ENCODE assay signal across 12 mouse cellular contexts in the genomic region with DNA sequence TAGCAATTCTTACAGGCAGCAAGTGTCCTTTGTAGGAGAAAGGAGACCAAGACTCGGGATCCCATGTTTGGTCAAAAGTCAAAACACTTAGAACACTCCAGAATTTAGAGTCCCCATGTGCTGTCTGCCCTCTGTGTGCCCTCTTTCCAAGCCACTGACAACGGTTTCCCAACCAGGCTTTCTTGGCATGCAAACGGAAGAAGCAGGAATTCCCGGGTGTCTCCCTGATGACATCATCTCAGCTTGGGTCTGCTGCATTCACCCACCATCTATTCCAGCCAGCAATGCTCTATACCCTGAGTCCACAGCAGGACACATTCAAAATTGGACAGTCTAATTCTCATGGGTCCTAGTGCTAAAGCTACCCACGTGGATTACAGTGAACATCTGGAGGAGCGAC. TPM values are rescaled to one million over a fixed set of nuclear protein-coding genes. Genes with fewer than 3 reads are reported as not detected.
A peak's percentile ranks its signal among the peaks of the same experiment; 100 is the strongest.
DNase-seq lines count a peak whose midpoint lies in the region; ATAC-seq and TF ChIP-seq lines count a peak whose summit lies in the region.
"Had no signal": no experiment of that assay in that cellular context is flagged by ENCODE, and none has a peak within 500 bp of the region (broad histone marks: within the 10 kb centered on the region; RNA-seq: fewer than 3 reads in every experiment).

No protein-coding gene starts in this region.

- WGBS in heart, embryonic 11.5 days (ENCODE audit: insufficient replicate concordance), result 35% methylated on average over 6 of the region's 6 CpGs
- 64% methylated on average over 6 of the region's 6 CpGs for WGBS in neural tube, embryonic 14.5 days
- 33% methylated on average over 6 of the region's 6 CpGs for WGBS in intestine, embryonic 14.5 days
- 24% methylated on average over 6 of the region's 6 CpGs for WGBS in stomach, postnatal 0 days

- H3K4me1 ChIP-seq in heart, embryonic 11.5 days (ENCODE audit: control insufficient read depth, insufficient read depth, low read length), result peaks cover 76% of the 10 kb centered on the region
- peaks cover 22% of the 10 kb centered on the region for H3K4me1 ChIP-seq in neural tube, embryonic 14.5 days (ENCODE audit: control insufficient read depth, insufficient read depth, low read length)
- H3K4me1 ChIP-seq in intestine, embryonic 14.5 days (replicated peaks; ENCODE audit: control insufficient read depth, insufficient read depth, low read length), result peaks cover 71% of the 10 kb centered on the region
- peaks cover 40% of the 10 kb centered on the region for H3K4me1 ChIP-seq in stomach, postnatal 0 days (replicated peaks; ENCODE audit: control insufficient read depth, insufficient read depth)

- H3K27ac ChIP-seq in heart, embryonic 11.5 days (ENCODE audit: low read depth, low read length), result peak overlapping the region; percentile 97
- peak overlapping the region; percentile 28; the same call in 1 of the 2 replicates for H3K27ac ChIP-seq in neural tube, embryonic 14.5 days (ENCODE audit: low read depth, low read length)
- H3K27ac ChIP-seq in intestine, embryonic 14.5 days (ENCODE audit: low read depth), result peak overlapping the region; percentile 99
- peak overlapping the region; percentile 85 for H3K27ac ChIP-seq in stomach, postnatal 0 days (replicated peaks)

- no peak for TF ChIP-seq CTCF in stomach, postnatal 0 days (IDR thresholded peaks at IDR 0.05; ENCODE audit: low read depth)

- H3K27me3 ChIP-seq in heart, embryonic 11.5 days (ENCODE audit: control insufficient read depth, insufficient read depth, low read length), result no peaks in the 10 kb centered on the region
- H3K27me3 ChIP-seq in neural tube, embryonic 14.5 days (ENCODE audit: control insufficient read depth, insufficient read depth, low read length), result no peaks in the 10 kb centered on the region
- H3K27me3 ChIP-seq in intestine, embryonic 14.5 days (replicated peaks; ENCODE audit: control insufficient read depth, insufficient read depth, low read length), result no peaks in the 10 kb centered on the region
- no peaks in the 10 kb centered on the region for H3K27me3 ChIP-seq in stomach, postnatal 0 days (ENCODE audit: control insufficient read depth, insufficient read depth, low read length)
- H3K27me3 ChIP-seq: embryonic facial prominence, embryonic 12.5 days; liver, embryonic 15.5 days had no signal

- H3K4me3 ChIP-seq in heart, embryonic 11.5 days (ENCODE audit: low read depth, low read length), result no peak overlapping the region
- no peak overlapping the region for H3K4me3 ChIP-seq in neural tube, embryonic 14.5 days (ENCODE audit: low read depth, low read length)
- no peak overlapping the region for H3K4me3 ChIP-seq in intestine, embryonic 14.5 days (ENCODE audit: low read depth, low read length)
- no peak overlapping the region for H3K4me3 ChIP-seq in stomach, postnatal 0 days (ENCODE audit: low read depth, low read length)
- H3K4me3 ChIP-seq: embryonic facial prominence, embryonic 12.5 days; liver, embryonic 15.5 days had no signal

- DNase-seq in heart, adult 8-10 months (ENCODE audit: low spot score), result no peak
- DNase-seq in neural tube, embryonic 10.5 days (ENCODE audit: extremely low spot score, low spot score), result no peak
- DNase-seq in intestine, embryonic 14.5 days (ENCODE audit: low spot score), result no peak
- peak; percentile 17 for DNase-seq in stomach, postnatal 0 days (ENCODE audit: low spot score)
- DNase-seq in left cerebral cortex, adult 8-10 months (ENCODE audit: low spot score in 2 of 2), result no peak
- no peak for DNase-seq in cerebellum, adult 9-10 months
- DNase-seq: kidney, postnatal 36 days; thymus, postnatal 36 days had no signal

- peaks cover 18% of the 10 kb centered on the region for H3K36me3 ChIP-seq in heart, embryonic 11.5 days (ENCODE audit: control insufficient read depth, insufficient read depth, low read length)
- no peaks in the 10 kb centered on the region for H3K36me3 ChIP-seq in neural tube, embryonic 14.5 days (ENCODE audit: control insufficient read depth, insufficient read depth, low read length)
- H3K36me3 ChIP-seq in intestine, embryonic 14.5 days (ENCODE audit: control insufficient read depth, insufficient read depth, low read length), result peaks cover 51% of the 10 kb centered on the region
- no peaks in the 10 kb centered on the region; the same call in none of the 2 replicates for H3K36me3 ChIP-seq in stomach, postnatal 0 days (ENCODE audit: control insufficient read depth, insufficient read depth, low read length)

- no peak overlapping the region for H3K9ac ChIP-seq in heart, embryonic 11.5 days (ENCODE audit: low read depth, low read length)
- no peak overlapping the region for H3K9ac ChIP-seq in neural tube, embryonic 14.5 days (replicated peaks; ENCODE audit: low read depth, low read length)
- 0 out of 2 replicates have a peak overlapping the region, but pooled peaks have one; percentile 31 for H3K9ac ChIP-seq in intestine, embryonic 14.5 days (ENCODE audit: low read length)
- H3K9ac ChIP-seq in stomach, postnatal 0 days (ENCODE audit: low read length), result no peak overlapping the region; the same call in 1 of the 2 replicates
- H3K9ac ChIP-seq: embryonic facial prominence, embryonic 12.5 days; liver, embryonic 15.5 days had no signal

- no peaks in the 10 kb centered on the region for H3K9me3 ChIP-seq in heart, embryonic 11.5 days (replicated peaks; ENCODE audit: control insufficient read depth, low read length)
- H3K9me3 ChIP-seq in neural tube, embryonic 14.5 days (ENCODE audit: control insufficient read depth, low read length), result no peaks in the 10 kb centered on the region
- no peaks in the 10 kb centered on the region for H3K9me3 ChIP-seq in intestine, embryonic 14.5 days (ENCODE audit: control insufficient read depth, low read length)
- H3K9me3 ChIP-seq in stomach, postnatal 0 days (ENCODE audit: control insufficient read depth, low read length), result no peaks in the 10 kb centered on the region
- H3K9me3 ChIP-seq: embryonic facial prominence, embryonic 12.5 days; liver, embryonic 15.5 days had no signal

- no peak for ATAC-seq in heart, embryonic 11.5 days (replicated peaks; ENCODE audit: insufficient number of reproducible peaks, low FRiP score, low TSS enrichment)
- no peak for ATAC-seq in neural tube, embryonic 14.5 days (ENCODE audit: low read depth)
- no peak for ATAC-seq in intestine, embryonic 14.5 days (replicated peaks; ENCODE audit: low FRiP score, low TSS enrichment, low read depth)
- no peak for ATAC-seq in stomach, postnatal 0 days (ENCODE audit: low FRiP score, low TSS enrichment)

- H3K4me2 ChIP-seq in heart, embryonic 11.5 days, result no peak overlapping the region; the same call in 1 of the 2 replicates
- H3K4me2 ChIP-seq in neural tube, embryonic 14.5 days (ENCODE audit: low read depth, low read length), result no peak overlapping the region
- H3K4me2 ChIP-seq in intestine, embryonic 14.5 days (ENCODE audit: low read length), result peak overlapping the region; percentile 45
- H3K4me2 ChIP-seq in stomach, postnatal 0 days (replicated peaks; ENCODE audit: low read depth), result peak overlapping the region; percentile 37; the same call in 1 of the 2 replicates
- H3K4me2 ChIP-seq: embryonic facial prominence, embryonic 12.5 days had no signal

- TF ChIP-seq EP300 in stomach, postnatal 0 days (optimal IDR thresholded peaks at IDR 0.05), result no peak

RNA-seq across cellular contexts. Expression of a gene that starts 11.4 kb away (rescaled TPM):
- 300 and 370 TPM in 2 replicates for polyA plus RNA-seq in heart, embryonic 11.5 days (2014; fragmentation: Nextera tagmentation; extraction: Ambion mirVana)
- 100 to 1,000 TPM; 202 to 217 (median 212) TPM for total RNA-seq in heart, adult 8-10 months (2022)
- polyA plus RNA-seq in neural tube, embryonic 14.5 days (2014; fragmentation: Nextera tagmentation; extraction: Ambion mirVana), result 42.3 and 106 TPM in 2 replicates
- polyA plus RNA-seq in intestine, embryonic 14.5 days (2014; fragmentation: Nextera tagmentation; extraction: Ambion mirVana), result 327 and 365 TPM in 2 replicates
- 140 and 141 TPM in 2 replicates for polyA plus RNA-seq in stomach, postnatal 0 days (2015; fragmentation: Nextera tagmentation; extraction: Ambion mirVana)
- 10 to 100 TPM; 81.9 to 92.8 (median 85.4) TPM for total RNA-seq in left cerebral cortex, adult 8-10 months (2022)

RNA-seq across cellular contexts. Expression of a gene that starts 56.1 kb away (rescaled TPM):
- polyA plus RNA-seq in heart, embryonic 11.5 days (2014; fragmentation: Nextera tagmentation; extraction: Ambion mirVana), result 16.5 and 17.1 TPM in 2 replicates
- total RNA-seq in heart, adult 8-10 months (2022), result 1 to 10 TPM; 5.9 to 9.4 (median 6.5) TPM
- polyA plus RNA-seq in neural tube, embryonic 14.5 days (2014; fragmentation: Nextera tagmentation; extraction: Ambion mirVana), result 0.37 TPM in 1 of 2 replicates, not detected in the other
- polyA plus RNA-seq in intestine, embryonic 14.5 days (2014; fragmentation: Nextera tagmentation; extraction: Ambion mirVana), result 3.0 and 3.1 TPM in 2 replicates
- polyA plus RNA-seq in stomach, postnatal 0 days (2015; fragmentation: Nextera tagmentation; extraction: Ambion mirVana), result 5.1 and 5.4 TPM in 2 replicates
- under 1 TPM; 0.44 to 0.50 (median 0.47) TPM for total RNA-seq in left cerebral cortex, adult 8-10 months (2022)

RNA-seq across cellular contexts. Expression of a gene that starts 59.1 kb away (rescaled TPM):
- polyA plus RNA-seq in heart, embryonic 11.5 days (2014; fragmentation: Nextera tagmentation; extraction: Ambion mirVana), result 16.0 and 16.8 TPM in 2 replicates
- 10 to 100 TPM; 30.7 to 41.6 (median 35.2) TPM for total RNA-seq in heart, adult 8-10 months (2022)
- 16.1 TPM in 2 replicates for polyA plus RNA-seq in neural tube, embryonic 14.5 days (2014; fragmentation: Nextera tagmentation; extraction: Ambion mirVana)
- 20.5 and 20.9 TPM in 2 replicates for polyA plus RNA-seq in intestine, embryonic 14.5 days (2014; fragmentation: Nextera tagmentation; extraction: Ambion mirVana)
- polyA plus RNA-seq in stomach, postnatal 0 days (2015; fragmentation: Nextera tagmentation; extraction: Ambion mirVana), result 14.7 and 15.5 TPM in 2 replicates
- total RNA-seq in left cerebral cortex, adult 8-10 months (2022), result 10 to 100 TPM; 33.0 to 36.3 (median 34.9) TPM

Comparison
In these comparisons a context has a peak if more than half of its experiments do, and no peak if none do; other contexts are left out.
1. H3K27ac ChIP-seq: peak in every context shown above with its lines; median percentile 99 in intestine, embryonic 14.5 days; 97 in heart, embryonic 11.5 days; 85 in stomach, postnatal 0 days; 28 in neural tube, embryonic 14.5 days.
2. H3K4me2 ChIP-seq: peak in intestine, embryonic 14.5 days (single experiment) and stomach, postnatal 0 days (single experiment); none in heart, embryonic 11.5 days (single experiment) and neural tube, embryonic 14.5 days (single experiment).